Mouse (Mus musculus) neural tube, embryonic 11.5 days (tissue): Measurements from ENCODE around the gene BC035947. TPM values are rescaled to one million over a fixed set of nuclear protein-coding genes. Genes with fewer than 3 reads are reported as not detected.

Source experiments
- ATAC-seq: fragments of 200-750 bp; cut with Nextera tagmentation; 2 replicates; pipeline ENCODE4 v1.8.0; 2017; ENCODE audit warnings: moderate number of reproducible peaks, mild to moderate bottlenecking, moderate TSS enrichment, moderate library complexity; ENCODE audit not compliant: insufficient read depth, low FRiP score, low TSS enrichment
- DNase-seq: peaks from one replicate; pipeline ENCODE4 v3.0.0-alpha.2; 2015; ENCODE audit warnings: low spot score
- H3K27ac ChIP-seq: fragments of 300-500 bp; sonication (generic); 2 replicates; pipeline ENCODE4 v1.5.1; 2014; ENCODE audit warnings: low read depth, mild to moderate bottlenecking, low read length
- H3K27me3 ChIP-seq: fragments of 300-500 bp; sonication (generic); 2 replicates; pipeline ENCODE4 v1.6.1; 2014; ENCODE audit warnings: mild to moderate bottlenecking, low read length, mixed read lengths; ENCODE audit not compliant: control insufficient read depth, insufficient read depth
- H3K36me3 ChIP-seq: fragments of 300-500 bp; sonication (generic); 2 replicates; pipeline ENCODE4 v1.6.1; 2014; ENCODE audit warnings: mild to moderate bottlenecking, low read length, moderate library complexity, mixed read lengths; ENCODE audit not compliant: control insufficient read depth, insufficient read depth
- H3K4me1 ChIP-seq: fragments of 300-500 bp; sonication (generic); 2 replicates; pipeline ENCODE4 v1.6.1; 2014; ENCODE audit warnings: low read length, mixed read lengths; ENCODE audit not compliant: control insufficient read depth, insufficient read depth
- H3K4me2 ChIP-seq: fragments of 300-500 bp; sonication (generic); 2 replicates; pipeline ENCODE4 v1.6.1; 2014; ENCODE audit warnings: low read depth, mild to moderate bottlenecking, moderate library complexity
- H3K4me3 ChIP-seq: fragments of 300-500 bp; sonication (generic); 2 replicates; pipeline ENCODE4 v1.5.1; 2014; ENCODE audit warnings: low read depth, low read length
- H3K9ac ChIP-seq: fragments of 300-500 bp; sonication (generic); 2 replicates; pipeline ENCODE4 v1.6.1; 2014; ENCODE audit warnings: mild to moderate bottlenecking, low read length
- H3K9me3 ChIP-seq: fragments of 300-500 bp; sonication (generic); 2 replicates; pipeline ENCODE4 v1.6.1; 2016; ENCODE audit warnings: low read length; ENCODE audit not compliant: control insufficient read depth
- WGBS: fragments of 180-500 bp; shearing (Covaris S2); extraction: QIAGEN DNeasy Blood & Tissue Kit; methylation state at CpG from one replicate; pipeline ENCODE4 v1.1.7; 2014; 5-methylcytosine and 5-hydroxymethylcytosine counted together
- polyA plus RNA-seq: library from polyadenylated mRNA; unstranded; fragments of >200 nt; fragmentation: Nextera tagmentation; extraction: Ambion mirVana; gene quantifications from 2 replicates; pipeline ENCODE4 v1.2.1, GENCODE M21; 2014

The BC035947 gene
- polyA plus RNA-seq, 1 experiment from 2014 or later = 0.17 TPM

DNA sequence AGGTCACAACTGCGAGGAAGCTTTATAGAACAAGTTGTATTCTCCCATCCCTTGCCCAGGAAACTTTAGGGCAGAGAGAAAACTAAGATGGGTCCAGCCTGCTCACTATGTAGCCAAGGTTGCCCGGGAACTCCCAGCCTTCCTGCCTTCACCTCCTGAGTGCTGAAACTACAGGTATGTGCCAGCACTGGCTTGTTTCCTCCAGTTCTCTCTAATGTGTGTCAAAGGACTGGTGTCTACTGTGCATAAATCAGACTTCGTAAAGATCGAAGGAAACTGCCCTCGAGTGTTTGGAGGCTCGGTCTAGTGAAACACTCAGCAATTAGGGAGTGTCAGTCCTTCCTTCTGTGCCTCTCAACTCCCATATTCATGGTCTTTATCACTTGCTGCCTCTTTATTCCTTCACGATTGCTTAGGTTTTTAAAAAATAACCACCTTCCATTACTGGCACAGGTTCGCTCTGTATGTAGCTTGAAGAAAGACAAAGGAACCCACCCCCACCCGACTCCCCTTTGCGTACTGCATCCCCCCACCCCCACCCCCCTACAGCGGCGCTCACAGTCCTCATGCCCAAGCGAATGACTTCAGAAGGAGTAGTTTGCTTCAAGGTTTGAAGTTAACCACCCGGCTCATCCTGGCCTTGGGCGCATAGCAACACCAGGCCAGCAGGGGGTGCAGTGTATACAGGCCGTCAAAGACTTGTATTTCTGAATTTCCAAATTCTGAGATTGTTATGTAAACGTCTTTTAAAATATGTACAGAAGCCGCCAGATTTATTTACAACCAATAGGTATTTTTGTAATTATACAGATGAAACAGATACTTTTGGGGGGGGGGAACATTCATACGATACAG lies 24.6 kb upstream of the BC035947 start:
- 35% methylated on average over 19 of the region's 19 CpGs for WGBS
- Histone ChIP-seq H3K4me1 (no peaks in the 10 kb centered on the region; the same call in 1 of the 2 replicates), H3K36me3 (no peaks in the 10 kb centered on the region), H3K4me3 (no peak overlapping the region), H3K9me3 (no peaks in the 10 kb centered on the region), H3K9ac (no peak overlapping the region), H3K27ac (no peak overlapping the region), H3K4me2 (no peak overlapping the region), H3K27me3 (no peaks in the 10 kb centered on the region)
- ATAC-seq = 0 out of 2 replicates have a peak, but pooled peaks have one; percentile 62
- DNase-seq = peak; percentile 70

DNA sequence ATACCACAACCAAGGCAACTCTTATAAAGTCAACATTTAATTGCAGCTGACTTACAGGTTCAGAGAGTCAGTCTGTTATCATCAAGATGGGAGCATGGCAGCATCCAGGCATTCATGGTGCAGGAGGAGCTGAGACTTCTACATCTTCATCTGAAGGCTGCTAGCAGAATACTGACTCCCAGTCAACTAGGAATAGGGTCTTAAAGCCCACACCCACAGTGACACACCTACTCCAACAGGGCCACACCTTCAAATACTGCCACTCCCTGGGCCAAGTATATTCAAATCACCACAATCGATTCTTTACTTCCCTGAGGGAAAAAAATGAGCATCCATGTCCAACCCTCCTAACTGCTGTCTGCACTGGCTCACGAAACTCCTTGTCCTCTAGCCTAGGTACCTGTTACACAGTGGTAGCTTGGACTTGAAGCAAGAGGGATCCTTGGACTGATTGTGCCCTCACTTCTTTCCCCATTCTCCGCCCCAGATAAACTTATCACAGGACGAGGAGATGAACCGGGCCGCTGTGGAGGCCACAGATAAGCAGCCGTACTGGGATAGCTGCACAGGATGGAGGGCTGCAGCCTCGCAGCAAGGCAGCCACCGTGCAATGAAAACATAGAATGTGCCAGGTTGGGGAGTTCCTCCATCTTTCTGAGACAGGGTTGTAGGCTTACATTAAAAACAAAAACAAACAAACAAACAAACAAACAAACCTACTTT lies 22.6 kb upstream of the BC035947 start:
- H3K9ac ChIP-seq = no peak overlapping the region
- no peaks in the 10 kb centered on the region; the same call in 1 of the 2 replicates for H3K4me1 ChIP-seq
- H3K27ac ChIP-seq = no peak overlapping the region
- no peak for DNase-seq
- no peaks in the 10 kb centered on the region for H3K27me3 ChIP-seq
- H3K4me3 ChIP-seq = no peak overlapping the region
- no peaks in the 10 kb centered on the region for H3K9me3 ChIP-seq
- H3K36me3 ChIP-seq = no peaks in the 10 kb centered on the region
- WGBS = 90% methylated on average over 9 of the region's 9 CpGs
- no peak overlapping the region for H3K4me2 ChIP-seq
- no peak for ATAC-seq

DNA sequence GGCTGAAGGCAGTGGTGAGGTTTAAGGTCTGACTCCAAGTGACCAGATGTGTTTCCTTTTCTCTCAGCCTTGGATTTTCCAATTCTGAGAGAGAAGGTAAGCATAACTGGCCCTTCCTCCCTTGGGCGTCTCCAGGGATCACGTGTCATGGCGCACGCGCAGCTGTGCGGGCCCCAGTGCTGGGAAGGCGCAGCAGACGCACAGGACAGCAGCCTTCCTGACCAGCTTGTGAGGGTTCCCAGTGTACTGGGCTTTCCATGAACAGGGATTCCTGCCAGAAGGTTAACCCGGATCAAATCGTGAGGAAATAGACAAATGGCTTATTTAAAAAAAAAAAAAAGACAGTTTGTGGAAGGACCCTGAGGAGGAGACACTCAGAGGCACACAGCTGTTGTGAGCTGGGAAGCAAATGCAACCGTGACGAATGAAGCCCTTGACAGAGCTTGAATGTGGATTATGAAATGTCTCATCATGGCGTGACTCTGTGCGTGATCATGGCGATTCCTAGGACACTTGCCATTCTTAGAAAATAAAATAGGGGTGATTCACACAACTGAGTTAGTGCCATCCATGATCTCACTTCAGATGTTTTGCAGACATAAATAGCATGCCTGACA lies 20.3 kb upstream of the BC035947 start:
- H3K27ac ChIP-seq = no peak overlapping the region
- H3K4me2 ChIP-seq = no peak overlapping the region
- ATAC-seq (no peak), DNase-seq (no peak)
- no peak overlapping the region for H3K9ac ChIP-seq
- WGBS = 85% methylated on average over 15 of the region's 15 CpGs
- no peaks in the 10 kb centered on the region for H3K36me3 ChIP-seq
- no peaks in the 10 kb centered on the region for H3K9me3 ChIP-seq
- no peaks in the 10 kb centered on the region for H3K4me1 ChIP-seq
- no peak overlapping the region for H3K4me3 ChIP-seq
- H3K27me3 ChIP-seq = no peaks in the 10 kb centered on the region

DNA sequence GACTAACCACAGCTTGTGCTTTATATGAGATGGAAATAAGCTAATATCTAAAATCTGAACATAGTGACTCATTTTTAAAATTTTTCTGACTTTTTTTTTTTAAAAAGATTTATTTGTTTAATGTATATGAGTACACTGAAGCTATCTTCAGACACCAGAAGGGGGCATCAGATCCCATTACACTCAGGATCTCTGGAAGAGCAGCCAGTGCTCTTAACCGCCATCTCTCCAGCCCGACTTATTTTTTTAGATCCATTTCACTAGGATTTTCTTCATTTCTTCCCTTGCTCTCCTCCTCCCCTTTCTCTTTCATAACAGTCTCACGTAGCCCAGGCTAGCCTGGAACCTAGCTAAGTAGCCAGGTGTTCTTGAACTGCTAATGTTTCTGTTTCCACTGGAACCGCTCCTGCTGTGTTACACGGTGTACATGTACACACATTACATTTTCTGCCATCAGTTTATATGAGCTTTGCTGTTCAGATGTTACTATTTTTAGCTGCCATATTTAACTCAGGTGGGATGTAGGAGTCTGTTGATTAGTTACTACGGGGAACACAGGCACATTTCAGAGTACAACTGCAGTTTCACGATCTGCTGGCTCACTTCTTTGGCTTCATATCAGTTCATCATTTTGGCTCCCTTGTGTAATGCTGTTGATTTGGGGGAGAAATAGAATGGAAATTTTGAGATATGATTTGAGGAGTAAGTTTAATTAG lies 18.7 kb upstream of the BC035947 start:
- Histone ChIP-seq H3K9me3 (no peaks in the 10 kb centered on the region), H3K4me2 (no peak overlapping the region), H3K4me1 (no peaks in the 10 kb centered on the region), H3K9ac (no peak overlapping the region), H3K27me3 (no peaks in the 10 kb centered on the region), H3K36me3 (no peaks in the 10 kb centered on the region), H3K27ac (no peak overlapping the region), H3K4me3 (no peak overlapping the region)
- no peak for DNase-seq
- whole genome bisulfite sequencing = 83% methylated on average over 7 of the region's 7 CpGs
- no peak for ATAC-seq

DNA sequence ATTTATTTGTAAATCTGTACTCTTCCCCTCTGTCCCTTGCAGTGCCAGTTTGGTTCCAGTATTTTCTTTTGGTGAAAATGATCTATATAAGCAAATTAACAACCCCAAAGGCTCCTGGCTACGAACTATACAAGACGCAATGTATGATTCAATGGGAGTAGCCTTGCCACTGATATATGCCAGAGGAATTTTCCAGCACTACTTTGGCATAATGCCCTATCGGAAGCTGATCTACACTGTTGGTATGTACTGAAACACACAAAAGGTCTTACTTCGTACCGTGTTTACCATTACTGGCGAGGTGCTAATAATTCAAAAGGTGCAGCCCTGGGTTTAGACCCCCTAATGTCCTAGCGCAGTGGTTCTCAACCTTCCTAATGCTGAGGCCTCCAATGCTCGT lies 17.1 kb upstream of the BC035947 start:
- no peaks in the 10 kb centered on the region for H3K36me3 ChIP-seq
- no peak overlapping the region for H3K4me2 ChIP-seq
- no peaks in the 10 kb centered on the region for H3K9me3 ChIP-seq
- no peaks in the 10 kb centered on the region for H3K27me3 ChIP-seq
- H3K9ac ChIP-seq = no peak overlapping the region
- no peaks in the 10 kb centered on the region for H3K4me1 ChIP-seq
- DNase-seq (no peak), ATAC-seq (no peak)
- no peak overlapping the region for H3K4me3 ChIP-seq
- WGBS = 90% methylated on average over 8 of the region's 8 CpGs
- H3K27ac ChIP-seq = no peak overlapping the region

DNA sequence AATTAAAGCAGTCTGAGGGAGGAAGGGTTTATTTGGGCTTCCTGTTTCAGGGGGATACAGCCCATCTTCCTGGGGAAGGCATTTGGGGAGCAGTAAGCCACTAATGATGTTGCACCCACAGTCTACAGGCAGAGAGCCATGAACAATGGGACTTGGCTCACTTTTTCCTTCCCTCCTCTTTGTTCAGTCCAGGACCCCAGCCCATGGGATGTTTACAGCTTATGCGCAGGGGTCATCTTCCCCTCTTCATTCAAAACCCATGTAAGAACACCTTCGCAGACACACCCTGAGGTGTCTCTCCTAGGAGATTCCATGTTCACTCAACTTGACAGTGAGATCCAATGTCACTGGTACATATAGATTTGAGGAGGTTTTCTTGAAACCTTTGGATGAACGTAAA lies 16.4 kb upstream of the BC035947 start:
- Histone ChIP-seq H3K4me2 (no peak overlapping the region), H3K27ac (no peak overlapping the region), H3K27me3 (no peaks in the 10 kb centered on the region), H3K4me1 (no peaks in the 10 kb centered on the region), H3K9me3 (no peaks in the 10 kb centered on the region), H3K36me3 (no peaks in the 10 kb centered on the region), H3K9ac (no peak overlapping the region), H3K4me3 (no peak overlapping the region)
- 95% methylated on average over 3 of the region's 3 CpGs for WGBS
- ATAC-seq = no peak
- DNase-seq = no peak

DNA sequence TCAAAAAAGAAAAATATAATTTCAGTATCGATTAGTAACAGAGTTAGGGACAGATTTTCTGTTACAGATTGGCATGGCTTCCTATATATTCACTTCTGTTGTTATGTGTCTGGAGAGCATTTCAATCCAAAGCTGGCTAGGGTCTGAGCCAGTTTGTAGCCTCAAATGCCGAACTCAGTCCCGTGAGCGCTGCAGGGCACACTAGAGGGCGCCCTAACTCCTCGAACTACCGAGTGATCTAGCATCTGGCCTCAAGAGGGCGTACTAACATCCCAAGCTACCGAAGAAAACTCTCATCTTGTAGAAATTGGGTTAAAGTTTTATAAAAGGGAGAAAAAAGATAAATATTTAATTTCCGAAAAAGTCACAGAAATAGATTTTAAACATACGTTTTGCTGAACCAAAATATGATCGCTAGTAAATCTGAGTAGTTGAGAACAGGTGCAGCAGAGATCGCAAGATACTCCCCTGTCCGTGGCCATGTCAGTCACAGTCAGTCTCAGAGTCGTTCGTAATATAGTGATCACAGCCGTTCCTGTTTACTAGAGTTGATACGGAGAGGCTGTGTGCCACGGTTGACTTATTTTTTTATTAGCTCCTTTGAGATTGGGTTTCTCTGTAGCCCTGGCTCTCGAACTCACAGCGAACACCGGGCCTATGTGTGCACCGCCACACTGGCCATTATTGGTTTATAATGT lies 13.4 kb upstream of the BC035947 start:
- WGBS = 51% methylated on average over 23 of the region's 23 CpGs
- ATAC-seq (no peak), DNase-seq (peak; percentile 65)
- no peaks in the 10 kb centered on the region for H3K27me3 ChIP-seq
- no peak overlapping the region for H3K9ac ChIP-seq
- no peak overlapping the region for H3K4me2 ChIP-seq
- H3K27ac ChIP-seq = no peak overlapping the region
- no peak overlapping the region for H3K4me3 ChIP-seq
- H3K36me3 ChIP-seq = no peaks in the 10 kb centered on the region
- no peaks in the 10 kb centered on the region for H3K9me3 ChIP-seq
- no peaks in the 10 kb centered on the region for H3K4me1 ChIP-seq

DNA sequence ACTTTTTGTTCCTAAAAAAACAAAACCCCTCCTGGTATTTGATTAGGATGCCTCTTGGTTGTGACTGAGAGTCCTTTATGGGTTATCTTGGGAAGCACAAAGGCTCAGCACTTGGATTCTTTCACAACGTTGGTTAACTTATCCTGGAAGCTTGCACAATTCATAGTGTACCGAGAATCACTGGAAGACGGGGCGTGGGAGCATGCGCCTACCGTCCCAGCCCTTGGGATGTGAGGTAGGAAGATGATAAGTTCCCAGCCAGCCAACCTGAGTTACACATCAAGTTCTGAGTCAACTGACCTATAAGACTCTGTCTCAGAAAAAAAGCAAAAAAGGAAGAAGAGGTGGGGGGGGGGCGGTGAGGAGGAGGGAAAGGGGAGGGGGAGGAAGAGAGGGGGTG lies 6.9 kb upstream of the BC035947 start:
- Histone ChIP-seq H3K4me2 (no peak overlapping the region), H3K4me1 (no peaks in the 10 kb centered on the region), H3K4me3 (no peak overlapping the region), H3K36me3 (no peaks in the 10 kb centered on the region), H3K27me3 (no peaks in the 10 kb centered on the region), H3K9ac (no peak overlapping the region), H3K9me3 (no peaks in the 10 kb centered on the region), H3K27ac (no peak overlapping the region)
- no peak for DNase-seq
- 93% methylated on average over 7 of the region's 7 CpGs for WGBS
- ATAC-seq = no peak
